Mouse (Mus musculus): ENCODE results near the gene Mid1.
"Not testable (repeated sequence)": the region's sequence is repeated elsewhere in the genome, so short reads cannot be mapped to it uniquely, and the experiment has no call there.

The Mid1 gene

GRCm38 (mm10) chrX:169882220-169882609, 197.2 kb downstream of the Mid1 start:
- DNase-seq (ENCODE audit: extremely low spot score, low spot score) = no peak

GRCm38 (mm10) chrX:169883536-169884272, 198.7 kb downstream of the Mid1 start:
- no peak for DNase-seq (ENCODE audit: extremely low spot score, low spot score)

GRCm38 (mm10) chrX:169890541-169890940, 205.5 kb downstream of the Mid1 start:
- no peak for DNase-seq (ENCODE audit: extremely low spot score, low spot score)

GRCm38 (mm10) chrX:169892100-169892499, 207.1 kb downstream of the Mid1 start:
- DNase-seq (ENCODE audit: extremely low spot score, low spot score) = no peak

- no peak for DNase-seq (ENCODE audit: extremely low spot score, low spot score)
These were observed 207.6 kb downstream of the Mid1 start for GRCm38 (mm10) chrX:169892631-169893030.

GRCm38 (mm10) chrX:169899227-169899950, 214.4 kb downstream of the Mid1 start:
- DNase-seq (ENCODE audit: extremely low spot score, low spot score) = no peak

GRCm38 (mm10) chrX:169902860-169903259, 217.9 kb downstream of the Mid1 start:
- DNase-seq (ENCODE audit: extremely low spot score, low spot score) = no peak

- no peak for DNase-seq (ENCODE audit: extremely low spot score, low spot score)
These were observed 218.7 kb downstream of the Mid1 start for GRCm38 (mm10) chrX:169903656-169904055.

GRCm38 (mm10) chrX:169906054-169906508, 221.1 kb downstream of the Mid1 start:
- peak; percentile 33 for DNase-seq (ENCODE audit: extremely low spot score, low spot score)

GRCm38 (mm10) chrX:169909898-169910297, 224.9 kb downstream of the Mid1 start:
- no peak for DNase-seq (ENCODE audit: extremely low spot score, low spot score)

- DNase-seq (ENCODE audit: extremely low spot score, low spot score) = no peak
These were observed 230.7 kb downstream of the Mid1 start for GRCm38 (mm10) chrX:169915738-169916137.

GRCm38 (mm10) chrX:169922541-169922940, 237.5 kb downstream of the Mid1 start:
- no peak for DNase-seq (ENCODE audit: extremely low spot score, low spot score)

- DNase-seq (ENCODE audit: extremely low spot score, low spot score) = no peak
These were observed 238.4 kb downstream of the Mid1 start for GRCm38 (mm10) chrX:169923417-169923816.

GRCm38 (mm10) chrX:169925600-169925999, 240.6 kb downstream of the Mid1 start:
- no peak for DNase-seq (ENCODE audit: extremely low spot score, low spot score)

- no peak for DNase-seq (ENCODE audit: extremely low spot score, low spot score)
These were observed 242.3 kb downstream of the Mid1 start for GRCm38 (mm10) chrX:169927110-169927817.

GRCm38 (mm10) chrX:169930868-169931267, 245.9 kb downstream of the Mid1 start:
- no peak for DNase-seq (ENCODE audit: extremely low spot score, low spot score)

GRCm38 (mm10) chrX:169933228-169933627, 248.2 kb downstream of the Mid1 start:
- no peak for DNase-seq (ENCODE audit: extremely low spot score, low spot score)

GRCm38 (mm10) chrX:169937119-169937719, 252.2 kb downstream of the Mid1 start:
- no peak for DNase-seq (ENCODE audit: extremely low spot score, low spot score)

- no peak for DNase-seq (ENCODE audit: extremely low spot score, low spot score)
These were observed 255.5 kb downstream of the Mid1 start for GRCm38 (mm10) chrX:169940531-169940930.

- DNase-seq (ENCODE audit: extremely low spot score, low spot score) = no peak
These were observed 265.6 kb downstream of the Mid1 start for GRCm38 (mm10) chrX:169950596-169950995.

GRCm38 (mm10) chrX:169969337-169969736, 284.3 kb downstream of the Mid1 start:
- DNase-seq (ENCODE audit: extremely low spot score, low spot score) = no peak

- DNase-seq (ENCODE audit: extremely low spot score, low spot score) = not testable (repeated sequence)
These were observed 284.8 kb downstream of the Mid1 start for GRCm38 (mm10) chrX:169969765-169970164.
